Mouse (Mus musculus): ENCODE results near the gene Rnf133. TPM values are rescaled to one million over a fixed set of nuclear protein-coding genes. Genes with fewer than 3 reads are reported as not detected.

The Rnf133 gene
- polyA plus RNA-seq, 1 experiment, result not detected

DNA sequence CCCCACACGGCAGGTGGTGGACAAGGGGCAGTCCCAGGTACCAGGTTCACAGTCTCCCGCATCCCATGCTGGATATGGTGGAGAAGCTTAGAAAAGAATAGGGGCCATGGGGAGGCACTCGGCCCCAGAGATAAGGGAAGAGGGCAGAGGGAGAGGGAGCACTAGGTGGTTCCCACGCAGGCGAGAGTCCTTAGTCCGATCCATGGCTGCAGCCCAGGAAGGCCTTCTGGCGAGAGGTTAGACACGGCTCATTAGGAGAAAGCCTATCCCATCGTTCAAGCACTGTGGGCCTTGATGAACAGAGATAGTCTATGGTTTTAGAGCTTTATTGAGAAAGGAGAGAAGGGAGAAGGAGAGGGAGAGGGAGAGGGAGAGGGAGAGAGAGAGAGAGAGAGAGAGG is 16.1 kb downstream of the Rnf133 start:
- WGBS, result 79% methylated on average over 9 of the region's 9 CpGs
- H3K27me3 ChIP-seq (replicated peaks; ENCODE audit: control insufficient read depth, insufficient read depth, low read length), result no peaks in the 10 kb centered on the region

DNA sequence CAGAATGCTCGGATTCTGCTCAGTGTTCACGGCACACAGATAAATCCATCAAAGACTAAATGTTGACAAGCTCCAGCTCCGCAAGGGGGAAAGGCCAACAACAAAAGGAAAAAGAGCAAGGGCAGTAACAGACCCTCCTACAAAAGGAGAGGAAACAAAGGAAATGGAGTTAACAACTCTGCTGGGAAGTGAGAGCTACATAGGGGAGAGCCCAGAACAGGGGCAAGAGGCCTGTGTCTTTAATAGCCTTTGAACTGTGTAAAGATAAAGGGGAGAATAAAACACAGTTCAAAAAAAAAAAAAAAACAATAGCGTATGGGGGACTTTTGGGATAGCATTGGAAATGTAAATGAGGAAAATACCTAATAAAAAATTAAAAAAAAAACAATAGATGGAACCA is 19.6 kb downstream of the Rnf133 start:
- DNase-seq, result no peak
- 57% methylated on average over 4 of the region's 4 CpGs for WGBS
- Histone ChIP-seq H3K36me3 (ENCODE audit: control insufficient read depth, insufficient read depth, low read length) (no peaks in the 10 kb centered on the region), H3K27ac (ENCODE audit: insufficient read depth, low read depth, low read length) (no peak overlapping the region), H3K4me3 (ENCODE audit: insufficient read depth, low read depth, low read length) (no peak overlapping the region), H3K27me3 (replicated peaks; ENCODE audit: control insufficient read depth, insufficient read depth, low read length) (no peaks in the 10 kb centered on the region), H3K4me1 (ENCODE audit: control insufficient read depth, insufficient read depth, low read length) (no peaks in the 10 kb centered on the region)
- TF ChIP-seq POLR2A (IDR thresholded peaks at IDR 0.05; ENCODE audit: low read depth, low read length) (no peak), CTCF (conservative IDR thresholded peaks at IDR 0.05; ENCODE audit: insufficient read depth, insufficient read length, low read depth, low read length) (no peak)

More for the DNA sequence above, 16.1 kb downstream of the Rnf133 start:
- Histone ChIP-seq H3K4me3 (ENCODE audit: insufficient read depth, low read depth, low read length) (no peak overlapping the region), H3K36me3 (ENCODE audit: control insufficient read depth, insufficient read depth, low read length) (no peaks in the 10 kb centered on the region), H3K27ac (ENCODE audit: insufficient read depth, low read depth, low read length) (no peak overlapping the region), H3K4me1 (ENCODE audit: control insufficient read depth, insufficient read depth, low read length) (no peaks in the 10 kb centered on the region)
- TF ChIP-seq CTCF (conservative IDR thresholded peaks at IDR 0.05; ENCODE audit: insufficient read depth, insufficient read length, low read depth, low read length) (no peak), POLR2A (IDR thresholded peaks at IDR 0.05; ENCODE audit: low read depth, low read length) (no peak)
- DNase-seq, result no peak

Other genes with a start within 250 kb of the Rnf133 start
- 0.07 TPM in 1 of 2 replicates, not detected in the other for gene Rnf148, start 4.8 kb upstream of the Rnf133 start, polyA plus RNA-seq (2012; rRNA removed)
- 4.3 and 5.0 TPM in 2 replicates for gene Cadps2, start 189.1 kb upstream of the Rnf133 start, polyA plus RNA-seq (2012; rRNA removed)